Mouse (Mus musculus): ENCODE results near the gene Chil1.

Chil1 gene

DNA sequence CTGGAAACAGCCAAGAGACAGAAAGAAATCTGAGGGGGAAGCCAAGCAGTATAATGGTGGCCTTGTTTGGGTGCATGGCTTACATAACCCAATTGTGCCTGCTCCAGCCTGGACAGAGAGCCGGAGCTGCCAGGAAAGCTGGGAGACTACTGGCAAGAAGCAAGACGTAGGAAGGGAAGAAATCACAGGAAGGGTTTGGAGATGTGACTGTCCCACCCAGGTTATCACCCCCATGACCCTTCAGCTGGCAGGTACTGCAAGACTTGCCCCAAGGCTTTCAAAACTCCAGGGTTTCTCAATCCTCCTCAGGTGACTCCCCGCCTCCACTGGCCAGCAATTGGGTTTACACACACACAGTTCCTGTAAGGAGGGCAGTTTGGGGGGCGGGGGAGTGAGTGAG, at the start of gene Chil1:
Chil1 (plus strand) TSS at position 152 of the 400 bp plus-strand sequence.
- DNase-seq, result no peak

- DNase-seq, result no peak
Measured at GRCm38 (mm10) chr1:134133316-134133715, 48.7 kb upstream of the Chil1 start.

DNA sequence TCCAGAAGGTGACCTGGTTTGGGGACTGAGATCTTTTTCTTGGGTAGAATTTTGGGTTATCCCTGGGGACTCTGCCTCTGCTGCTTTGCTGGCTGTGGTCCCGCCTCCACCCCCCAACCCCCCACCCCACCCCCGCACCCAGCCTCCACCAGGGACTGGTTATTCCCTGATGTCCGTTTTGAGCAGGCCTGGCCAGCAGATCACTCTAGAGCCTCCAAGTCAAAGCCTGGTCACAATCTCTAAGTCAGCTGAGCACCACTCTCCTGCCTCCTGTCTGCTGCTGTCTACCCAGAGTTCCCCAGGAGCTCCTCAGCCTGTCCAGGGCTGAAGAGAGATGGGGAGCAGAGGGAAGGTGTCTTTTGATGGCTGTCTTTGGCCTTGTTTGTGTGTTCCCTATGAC, 45.6 kb upstream of the Chil1 start:
- DNase-seq, result no peak

GRCm38 (mm10) chr1:134138424-134138823, 43.6 kb upstream of the Chil1 start:
- DNase-seq, result no peak

- no peak for DNase-seq
Measured at GRCm38 (mm10) chr1:134142363-134142794, 39.6 kb upstream of the Chil1 start.

DNA sequence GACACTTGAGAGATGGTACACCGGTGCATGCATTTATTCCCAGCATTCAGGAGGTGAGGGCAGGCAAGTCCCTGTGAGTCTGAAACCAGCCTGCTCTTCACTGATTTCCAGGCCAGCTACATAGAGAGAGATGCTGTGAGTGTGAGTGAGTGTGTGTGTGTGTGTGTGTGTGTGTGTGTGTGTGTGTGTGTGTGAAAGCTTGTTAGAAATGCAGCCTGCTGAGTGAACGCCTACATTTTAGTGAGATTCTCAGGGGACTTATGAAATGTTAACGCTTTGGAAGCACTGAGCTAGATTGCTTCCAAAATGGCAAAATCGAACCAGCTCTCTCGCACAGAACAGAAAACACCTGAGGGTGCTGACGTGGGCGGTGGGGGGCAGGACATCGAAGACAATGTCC, 35.9 kb upstream of the Chil1 start:
- no peak for DNase-seq

DNA sequence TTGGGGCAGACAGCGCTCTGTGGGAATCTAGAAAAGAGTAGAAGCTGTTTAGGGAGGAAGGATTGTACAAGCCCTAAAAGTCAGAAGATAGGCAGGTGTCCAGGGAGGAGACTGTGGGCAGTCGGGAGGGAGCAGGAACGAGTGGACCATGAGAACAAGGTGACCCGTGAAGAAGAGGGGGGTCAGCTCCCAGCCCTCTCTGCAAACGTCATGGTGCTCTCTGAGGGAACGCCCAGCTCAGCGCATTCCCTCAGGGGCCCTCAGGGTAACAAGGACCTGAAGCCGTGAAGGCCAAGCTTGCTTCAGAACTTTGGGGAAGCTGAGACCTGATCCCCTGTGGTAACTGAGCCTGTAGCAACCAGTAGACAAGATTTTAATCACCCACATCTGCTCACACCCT, 31.9 kb upstream of the Chil1 start:
- DNase-seq, result no peak

- no peak for DNase-seq
Measured at GRCm38 (mm10) chr1:134150745-134151144, 31.2 kb upstream of the Chil1 start.

DNA sequence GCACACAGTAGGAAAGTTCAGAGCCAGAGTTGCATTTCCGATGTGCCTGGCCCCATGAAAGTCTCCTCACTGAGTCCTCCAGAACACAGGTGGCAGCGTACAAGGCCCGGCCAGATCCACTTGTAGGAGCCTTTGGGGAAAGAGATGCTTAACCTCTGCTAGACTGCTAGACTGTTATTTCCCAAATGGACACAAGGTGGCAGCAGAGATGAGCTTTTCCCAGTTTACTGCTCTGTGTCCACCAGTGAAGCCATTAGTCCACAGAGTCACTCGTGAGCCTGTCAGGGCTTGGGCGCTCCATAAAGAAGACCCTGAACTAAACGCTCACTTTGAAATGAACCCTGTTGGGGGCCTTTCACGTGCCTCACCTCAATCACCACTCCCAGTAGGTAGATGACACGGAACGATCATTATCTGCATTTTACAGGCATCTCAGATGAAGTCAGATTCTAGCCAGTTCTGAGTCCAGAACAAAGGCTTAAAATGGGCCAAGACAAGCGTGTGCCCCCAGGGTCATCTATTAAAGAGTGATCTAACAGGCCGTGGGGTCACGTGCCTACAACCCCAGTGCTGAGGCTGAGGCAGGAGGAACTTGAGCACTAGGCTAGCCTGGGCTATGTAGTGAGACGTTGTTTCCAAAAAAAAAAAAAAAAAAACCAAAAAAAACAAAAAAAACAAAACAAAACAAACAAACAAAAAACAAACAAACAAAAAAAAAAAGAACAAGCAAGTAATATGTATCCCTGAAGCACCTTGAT, 30.1 kb upstream of the Chil1 start:
- DNase-seq, result peak; percentile 92

GRCm38 (mm10) chr1:134152626-134153590, 29.1 kb upstream of the Chil1 start:
- DNase-seq, result no peak

DNA sequence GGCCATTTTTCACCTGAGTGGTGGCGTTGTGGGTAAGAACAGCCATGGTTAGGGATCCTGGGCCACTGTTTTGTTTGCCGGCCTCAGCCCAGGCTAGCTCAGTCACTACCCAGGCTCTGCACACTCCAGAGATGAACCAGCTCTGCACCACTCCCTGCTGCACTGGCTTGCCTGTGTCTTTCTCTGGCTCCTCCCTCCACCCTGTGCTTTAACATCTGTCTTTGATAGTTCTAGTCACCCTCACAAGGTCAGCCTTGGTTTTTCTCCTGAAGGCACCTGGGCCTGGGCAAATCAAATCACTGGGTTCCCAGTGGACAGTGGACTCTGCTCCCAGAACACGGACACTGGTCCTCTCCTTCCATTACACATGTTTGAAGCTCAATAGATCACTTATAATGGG, 27.9 kb upstream of the Chil1 start:
- DNase-seq, result no peak

- DNase-seq, result no peak
Measured at GRCm38 (mm10) chr1:134154655-134155054, 27.3 kb upstream of the Chil1 start.

DNA sequence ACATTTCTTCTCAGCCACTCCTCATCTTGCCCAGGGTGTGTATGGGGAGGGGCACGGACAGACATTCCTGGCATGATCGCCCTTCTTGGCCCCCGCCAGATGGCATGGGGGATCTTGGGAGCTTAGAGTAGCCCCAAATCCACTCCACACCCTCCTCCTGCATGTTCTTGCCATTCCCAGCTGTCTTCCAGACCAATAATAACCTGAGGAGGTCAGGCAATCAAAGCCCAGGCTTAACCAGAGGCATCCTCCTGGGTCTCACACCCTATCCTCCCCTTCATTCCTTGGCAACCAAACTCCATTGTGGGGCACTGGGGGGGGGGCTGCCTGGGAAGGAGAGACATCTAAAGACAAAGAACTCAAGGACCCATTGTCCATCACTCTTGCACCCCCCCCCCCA, 21.6 kb upstream of the Chil1 start:
- DNase-seq, result no peak

GRCm38 (mm10) chr1:134161399-134161798, 20.6 kb upstream of the Chil1 start:
- DNase-seq, result no peak

DNA sequence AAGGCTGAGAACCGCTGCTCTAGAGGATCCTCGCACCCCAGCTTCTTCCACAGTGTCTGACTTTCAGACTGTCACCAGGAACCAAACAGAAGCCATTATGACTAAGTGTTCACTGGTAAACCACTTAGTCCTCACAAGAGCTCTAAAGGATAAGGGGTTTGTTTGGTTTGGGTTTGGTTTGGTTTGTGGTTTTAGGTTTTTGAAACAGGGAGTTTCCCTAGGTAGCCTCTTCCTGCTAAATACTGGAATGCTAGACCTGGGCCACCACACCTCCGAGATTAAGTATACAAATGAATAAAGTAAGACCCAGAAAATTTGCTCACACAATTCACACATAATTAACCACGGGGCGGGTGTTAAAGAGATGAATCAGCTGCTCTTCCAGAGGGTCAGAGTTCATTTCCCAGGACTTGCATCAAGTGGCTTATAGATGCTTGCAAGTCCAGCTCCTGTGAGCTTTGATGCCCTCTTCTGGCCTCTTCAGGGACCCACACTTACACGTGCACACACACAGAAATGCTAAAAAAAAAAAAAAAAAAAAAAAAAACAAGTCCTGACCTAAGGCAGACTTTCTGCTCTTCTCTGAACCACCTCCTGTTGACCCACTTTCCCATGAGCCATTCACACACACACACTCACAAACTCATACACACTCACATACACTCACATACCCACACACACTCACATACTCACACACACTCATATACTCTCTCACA, 19.3 kb upstream of the Chil1 start:
- DNase-seq, result no peak

DNA sequence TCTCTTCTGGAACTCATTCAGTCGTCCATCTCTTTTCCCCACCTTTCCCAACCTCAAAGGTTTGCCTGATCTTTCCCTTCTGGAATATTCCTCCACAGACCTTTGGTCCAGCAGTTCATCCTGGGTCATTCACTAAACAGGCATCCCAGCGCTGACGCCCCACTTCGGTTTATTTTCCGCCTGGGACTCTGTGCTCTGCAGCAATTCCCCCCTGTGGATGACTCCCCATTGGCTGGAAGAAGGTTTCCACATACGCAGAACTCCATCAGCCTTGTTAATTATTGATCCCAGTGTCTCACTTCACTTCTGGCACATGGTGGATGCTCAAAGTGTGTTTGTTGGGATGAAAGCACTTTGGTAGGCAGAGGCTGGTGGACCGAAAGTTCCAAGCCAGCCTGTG, 18.5 kb upstream of the Chil1 start:
- DNase-seq, result no peak

- DNase-seq, result no peak
Measured at GRCm38 (mm10) chr1:134164454-134164853, 17.5 kb upstream of the Chil1 start.

DNA sequence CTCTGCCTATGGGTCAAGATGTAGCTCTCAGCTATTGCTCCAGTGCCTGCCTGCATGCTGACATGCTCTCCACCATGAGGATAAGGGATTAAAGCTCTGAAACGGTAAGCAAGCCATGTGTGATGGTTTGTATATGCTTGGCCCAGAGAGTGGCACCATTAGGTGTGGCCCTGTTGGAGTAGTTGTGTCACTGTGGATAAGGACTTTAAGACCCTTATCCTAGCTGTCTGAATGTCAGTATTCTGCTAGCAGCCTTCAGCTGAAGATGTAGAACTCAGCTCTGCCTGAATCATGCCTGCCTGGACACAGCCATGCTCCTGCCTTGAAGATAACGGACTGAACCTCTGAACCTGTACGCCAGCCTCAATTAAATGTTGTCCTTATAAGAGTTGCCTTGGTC, 15.4 kb upstream of the Chil1 start:
- DNase-seq, result no peak

DNA sequence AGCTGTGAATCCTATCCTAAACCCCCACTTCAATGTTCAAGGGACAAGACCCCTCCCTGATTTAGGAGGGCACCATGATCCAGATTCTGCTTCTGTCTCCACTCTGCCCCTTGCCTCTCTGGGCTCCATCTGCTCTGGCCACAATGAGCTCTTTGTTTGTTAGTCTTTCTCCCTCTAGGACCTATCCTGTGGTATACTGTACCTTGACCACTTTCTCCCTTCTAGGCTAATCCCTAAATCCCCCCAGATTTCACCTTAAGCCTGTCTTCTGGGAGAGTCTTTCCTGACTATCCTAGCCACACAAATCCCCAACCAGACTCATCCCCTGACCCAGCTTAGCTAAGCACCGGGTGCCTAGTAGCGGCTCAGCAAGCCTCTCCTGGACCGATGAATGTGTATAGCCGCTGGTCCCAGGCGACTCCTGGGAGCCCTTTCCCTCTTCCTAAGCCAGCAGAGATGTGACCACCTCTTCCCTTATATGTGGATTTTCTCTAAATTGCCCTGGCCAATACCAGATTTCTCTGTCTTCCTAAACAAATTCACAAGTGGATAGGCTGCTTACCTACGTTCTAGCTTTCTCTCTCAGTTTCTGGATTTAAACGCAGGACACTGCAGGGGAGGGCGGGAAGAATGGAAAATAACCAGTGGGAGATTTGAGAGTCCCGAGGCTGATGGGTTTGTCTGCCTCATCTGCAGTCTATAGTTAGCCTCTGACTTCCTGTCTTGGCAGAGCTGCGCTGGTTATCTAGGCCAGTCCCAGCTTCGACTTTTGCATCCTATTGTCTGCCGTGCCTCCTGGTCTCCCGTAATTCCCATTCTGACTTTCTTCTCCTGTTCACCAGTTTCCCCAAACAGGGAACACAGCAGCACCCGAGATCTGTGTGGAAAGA, 14.3 kb upstream of the Chil1 start:
- DNase-seq, result peak; percentile 67

DNA sequence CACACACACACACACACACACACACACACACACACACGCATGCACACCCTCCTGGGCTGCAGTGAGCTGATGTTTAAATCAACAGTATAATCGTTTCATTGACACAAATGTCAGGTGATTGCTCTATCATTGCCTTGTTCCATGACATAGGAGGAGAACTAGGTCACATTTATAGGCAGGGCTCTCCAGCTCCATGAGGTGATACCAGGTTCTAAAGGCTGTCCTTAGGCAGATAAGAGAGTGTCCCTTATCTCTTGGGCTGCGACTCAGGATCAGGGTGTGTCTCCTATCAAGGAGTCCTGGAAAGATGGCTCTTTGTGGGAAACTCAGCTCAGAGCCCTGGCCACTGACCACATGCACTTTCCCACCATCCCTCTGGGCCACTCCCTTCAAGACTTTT, 13.4 kb upstream of the Chil1 start:
- no peak for DNase-seq

DNA sequence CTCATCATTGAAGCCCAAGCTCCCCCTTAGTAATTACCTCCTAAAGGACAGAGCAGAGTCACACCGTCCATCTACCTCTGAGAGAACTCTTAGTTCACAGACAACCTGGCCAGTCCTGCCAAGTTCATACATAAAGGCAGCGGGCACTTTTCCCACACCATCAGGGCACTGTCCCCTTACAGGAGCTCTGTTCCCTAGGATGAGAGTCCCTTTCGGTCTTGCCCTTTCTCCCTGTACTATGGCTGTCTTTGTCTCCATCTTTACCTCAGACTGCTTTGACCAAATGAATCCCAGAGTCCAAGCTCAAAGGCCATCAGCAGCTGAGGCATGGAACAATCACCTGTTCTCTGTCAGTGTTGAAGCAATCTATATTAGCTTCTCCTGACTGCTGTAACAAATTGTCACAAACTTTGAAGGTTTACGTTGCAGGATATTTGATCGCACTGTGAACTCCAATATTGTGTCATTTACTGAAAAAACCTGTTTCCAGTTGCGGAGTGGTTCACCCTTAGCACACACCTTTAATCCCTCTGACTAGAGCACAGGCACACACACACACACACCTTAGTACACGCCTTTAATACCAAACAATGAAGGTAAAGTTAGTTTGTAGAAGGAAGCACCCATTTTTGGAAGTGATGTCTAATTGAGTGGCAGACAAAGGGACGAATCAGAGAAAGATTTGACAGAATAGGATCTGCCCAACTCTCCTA, 12.8 kb upstream of the Chil1 start:
- no peak for DNase-seq

DNA sequence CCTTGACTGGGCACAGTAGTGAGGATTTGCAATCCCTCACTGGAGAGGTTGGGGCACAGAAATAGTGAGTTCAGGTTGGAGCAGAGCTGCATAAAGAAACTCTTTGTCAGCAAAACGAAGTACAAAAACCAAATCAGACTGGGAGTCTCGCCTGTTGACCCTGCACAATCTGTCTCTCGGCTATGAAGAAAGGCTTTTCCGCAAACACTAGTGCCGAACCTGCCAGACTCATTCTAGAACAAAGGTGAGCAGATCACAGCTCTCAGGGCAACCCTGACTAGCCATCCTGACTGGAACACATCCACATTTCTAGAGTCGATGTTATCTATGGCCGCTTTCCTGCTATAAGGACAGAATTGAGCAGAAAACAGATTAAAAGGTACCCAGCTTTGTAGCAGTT, 8.9 kb upstream of the Chil1 start:
- no peak for DNase-seq

Measured in cerebellum, adult 8-10 months (tissue).